Mouse (Mus musculus) testis, postnatal 14 days (tissue): Measurements from ENCODE around the gene Nfatc3.
A peak's percentile ranks its signal among the peaks of the same experiment; 100 is the strongest.

Experiments
- DNase-seq: peaks from one replicate; pipeline ENCODE4 v3.0.0; 2021; ENCODE audit warnings: low spot score

The Nfatc3 gene

GRCm38 (mm10) chr8:106147868-106148565 is 89.4 kb downstream of the Nfatc3 start:
- DNase-seq = peak; percentile 65

GRCm38 (mm10) chr8:106149025-106149424 is 90.4 kb downstream of the Nfatc3 start:
- DNase-seq = no peak

DNA sequence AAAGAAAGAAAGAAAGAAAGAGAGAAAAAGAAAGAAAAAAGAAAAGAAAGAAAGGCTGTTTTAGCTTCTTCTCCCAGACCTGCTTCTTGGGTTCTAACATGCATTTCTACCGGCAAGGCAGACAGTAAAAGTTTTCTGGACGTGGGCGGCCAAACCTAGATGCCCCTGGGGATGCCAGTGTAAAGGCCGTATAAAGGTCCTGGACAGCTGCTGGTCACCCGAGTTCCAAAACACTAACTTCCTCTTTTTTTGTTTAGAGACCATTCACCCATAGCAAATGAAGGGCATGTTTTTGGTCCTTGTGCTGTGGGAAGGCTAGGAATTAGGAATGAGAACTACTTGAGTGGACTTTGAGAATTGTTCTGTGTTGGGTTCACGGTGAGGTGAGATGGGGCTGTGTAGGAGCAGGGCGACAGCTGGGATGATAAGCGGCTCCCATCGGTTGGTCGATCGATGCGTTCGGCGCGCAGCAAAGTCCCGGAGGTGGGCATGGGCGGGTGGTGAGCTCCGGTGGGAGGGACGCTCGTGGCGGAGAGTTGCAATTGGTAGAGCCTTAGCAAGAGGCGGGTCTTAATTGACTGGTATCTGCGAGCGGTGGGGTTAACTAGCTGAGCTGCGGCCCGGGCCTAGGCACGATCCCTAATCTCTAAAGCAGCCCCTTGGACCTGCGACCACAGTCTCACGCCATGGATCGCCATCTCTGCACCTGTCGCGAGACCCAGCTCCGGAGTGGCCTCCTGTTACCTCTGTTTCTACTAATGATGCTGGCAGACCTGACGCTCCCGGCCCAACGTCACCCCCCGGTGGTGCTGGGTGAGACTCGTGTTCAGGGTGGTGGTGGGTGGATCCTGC is 91.4 kb downstream of the Nfatc3 start, which contains the start of gene Pla2g15:
Gene Pla2g15 (plus strand): TSS at position 599 of the 852 bp plus-strand sequence.
- peak; percentile 92 for DNase-seq

GRCm38 (mm10) chr8:106150653-106151000 is 92.0 kb downstream of the Nfatc3 start:
- DNase-seq = no peak

- no peak for DNase-seq
These were observed 92.4 kb downstream of the Nfatc3 start for GRCm38 (mm10) chr8:106151041-106151440.

- no peak for DNase-seq
These were observed 94.2 kb downstream of the Nfatc3 start for GRCm38 (mm10) chr8:106152876-106153275.

DNA sequence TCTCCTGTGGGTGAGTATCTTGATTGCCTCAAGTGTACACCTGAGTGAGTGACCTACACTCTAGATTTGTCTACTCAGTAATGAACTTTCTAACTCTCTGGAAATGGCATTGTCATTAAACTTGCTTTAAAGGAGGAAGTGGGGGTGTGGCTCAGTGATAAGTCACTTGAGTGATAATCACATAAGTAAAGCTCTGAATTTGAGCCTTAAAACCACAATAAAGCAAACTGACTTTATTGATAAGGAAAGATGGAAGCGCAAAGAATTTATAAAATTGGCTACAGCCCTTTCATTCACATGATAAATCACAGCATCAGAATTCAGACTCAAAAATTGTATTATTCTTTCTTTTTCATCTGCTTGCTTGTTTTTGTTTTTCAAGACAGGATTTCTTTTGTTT is 98.8 kb downstream of the Nfatc3 start:
- DNase-seq = no peak

DNA sequence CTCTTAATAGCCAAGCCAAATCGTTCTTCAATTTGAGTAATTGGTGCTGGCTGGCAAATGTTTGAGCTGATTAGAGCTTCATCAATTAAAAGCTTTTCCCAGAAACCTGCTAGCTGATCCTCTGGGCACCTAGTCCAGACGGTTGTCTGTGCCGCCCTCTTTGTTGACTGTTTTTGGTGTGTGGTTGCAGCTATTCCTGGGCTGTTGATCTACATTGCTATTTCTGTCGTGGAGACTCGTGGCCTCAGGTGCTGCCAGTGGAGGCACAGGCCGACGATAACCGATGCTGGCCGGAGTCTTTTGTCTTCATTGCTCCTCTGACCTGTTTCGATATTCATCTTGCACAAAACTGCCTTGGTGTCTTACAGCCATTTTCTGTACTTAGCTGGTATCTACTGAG is 99.7 kb downstream of the Nfatc3 start:
- no peak for DNase-seq

GRCm38 (mm10) chr8:106159876-106160275 is 101.2 kb downstream of the Nfatc3 start:
- DNase-seq = no peak

GRCm38 (mm10) chr8:106163251-106163650 is 104.6 kb downstream of the Nfatc3 start:
- no peak for DNase-seq

DNA sequence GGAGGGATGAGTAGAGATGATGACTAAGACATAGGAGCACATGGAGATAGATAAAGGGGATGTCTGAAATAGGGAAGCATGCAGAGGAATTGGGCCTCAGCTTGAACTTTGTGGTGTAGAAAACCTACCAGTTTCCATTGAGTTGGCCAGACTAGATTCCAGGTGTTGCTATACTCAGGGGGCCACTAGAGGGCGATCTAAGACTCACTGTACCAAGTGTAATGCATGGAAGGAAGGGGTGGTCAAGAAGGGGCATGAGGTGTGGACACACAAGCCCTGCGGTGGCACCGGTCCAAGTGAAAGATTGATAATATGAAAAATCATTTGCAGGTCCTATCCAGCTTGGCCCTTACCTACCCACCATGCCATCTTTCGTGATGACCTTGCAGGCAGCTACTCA is 106.8 kb downstream of the Nfatc3 start:
- DNase-seq = peak; percentile 62

- DNase-seq = peak; percentile 85
These were observed 109.8 kb downstream of the Nfatc3 start, which contains the start of gene Slc7a6 for GRCm38 (mm10) chr8:106168356-106169016. TSS of gene Slc7a6 (plus strand) at chr8:106168857.

DNA sequence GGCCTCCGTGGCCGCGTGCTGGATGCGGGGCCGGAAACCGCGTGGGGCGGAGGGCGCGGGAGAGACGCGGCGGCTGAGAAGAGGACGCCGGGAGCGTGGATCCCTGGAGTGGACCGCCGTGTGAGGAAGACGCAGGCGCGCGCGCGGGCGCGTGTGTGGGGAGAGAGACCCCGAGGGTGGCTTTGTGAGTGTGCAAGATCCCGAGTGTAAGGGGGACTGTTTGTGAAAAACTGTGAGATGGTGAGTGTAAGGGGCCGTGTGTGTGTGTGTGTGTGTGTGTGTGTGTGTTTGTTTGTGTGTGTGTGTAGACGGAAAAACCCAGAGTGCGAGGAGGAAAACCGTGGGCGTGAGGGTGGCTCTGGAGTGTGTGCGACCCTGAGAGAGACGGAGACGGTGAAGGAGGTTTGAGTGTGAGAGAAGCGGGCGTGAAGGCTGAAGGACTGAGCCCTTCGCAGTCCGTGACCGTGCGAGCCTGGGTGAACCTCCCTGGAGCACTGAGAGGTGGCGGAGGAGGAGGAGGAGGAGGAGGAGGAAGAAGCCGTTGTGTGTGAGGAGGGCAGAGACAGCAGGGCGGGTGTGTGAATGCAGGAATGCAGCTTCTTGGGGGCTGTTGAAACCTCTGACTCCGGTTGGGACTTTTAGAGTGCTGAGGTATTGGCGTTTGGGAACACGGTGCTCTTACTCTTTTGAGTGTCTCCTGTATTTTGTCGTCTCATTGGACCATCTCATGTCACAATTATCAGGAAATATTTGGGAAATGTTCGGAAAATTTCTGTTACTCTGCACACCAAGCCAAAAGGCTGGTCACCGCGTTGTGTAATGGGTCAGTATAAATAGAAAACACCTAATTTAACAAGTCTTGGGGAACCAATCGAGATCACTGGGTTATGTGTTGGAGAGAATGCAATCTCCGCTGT is 110.6 kb downstream of the Nfatc3 start:
- peak; percentile 66 for DNase-seq

DNA sequence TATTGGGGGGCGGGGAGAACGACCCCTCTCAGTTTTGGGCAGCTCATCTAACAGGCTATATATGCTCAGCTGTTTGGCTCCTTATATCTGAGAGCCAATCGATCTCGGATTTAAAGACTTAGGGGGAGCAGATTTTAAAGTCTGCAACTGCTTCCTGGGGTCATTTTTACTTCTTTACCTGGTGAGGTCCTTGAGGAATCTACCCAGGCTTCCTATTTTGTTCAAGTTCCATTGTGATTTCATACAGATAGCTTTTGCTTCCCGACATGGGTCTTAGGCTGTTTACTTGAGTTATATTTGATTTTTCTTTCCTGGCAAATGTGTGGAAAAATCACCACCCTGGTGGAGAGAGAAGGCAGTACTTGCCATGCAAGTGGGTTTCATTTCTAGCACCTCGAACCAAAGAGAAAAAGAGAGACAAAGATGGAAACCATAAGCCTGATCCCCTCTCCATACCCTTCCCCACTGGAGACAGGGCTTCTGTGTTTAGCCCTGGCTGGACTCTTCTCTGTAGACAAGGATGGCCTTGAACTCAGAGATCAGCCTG is 111.4 kb downstream of the Nfatc3 start:
- DNase-seq = no peak

GRCm38 (mm10) chr8:106173566-106173965 is 114.9 kb downstream of the Nfatc3 start:
- DNase-seq = no peak

DNA sequence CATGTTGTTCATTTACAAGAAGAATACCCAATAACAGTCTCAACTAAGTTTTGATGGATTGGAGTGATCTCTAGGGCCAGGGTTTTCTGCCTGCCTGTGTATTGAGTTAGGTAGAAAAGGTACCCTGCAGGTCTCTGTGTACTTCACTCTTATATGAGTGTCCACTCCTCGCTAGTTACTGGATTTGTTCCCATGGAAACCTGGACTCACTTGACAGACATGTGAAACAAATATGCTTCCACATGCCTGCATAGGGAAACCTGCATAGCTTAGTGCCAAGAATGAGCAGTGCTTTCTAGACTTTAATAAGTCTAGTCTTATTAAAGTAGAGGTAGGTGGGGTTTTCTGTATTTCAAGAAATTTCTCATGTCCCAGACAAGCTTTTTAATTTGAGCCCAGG is 118.3 kb downstream of the Nfatc3 start:
- no peak for DNase-seq

DNA sequence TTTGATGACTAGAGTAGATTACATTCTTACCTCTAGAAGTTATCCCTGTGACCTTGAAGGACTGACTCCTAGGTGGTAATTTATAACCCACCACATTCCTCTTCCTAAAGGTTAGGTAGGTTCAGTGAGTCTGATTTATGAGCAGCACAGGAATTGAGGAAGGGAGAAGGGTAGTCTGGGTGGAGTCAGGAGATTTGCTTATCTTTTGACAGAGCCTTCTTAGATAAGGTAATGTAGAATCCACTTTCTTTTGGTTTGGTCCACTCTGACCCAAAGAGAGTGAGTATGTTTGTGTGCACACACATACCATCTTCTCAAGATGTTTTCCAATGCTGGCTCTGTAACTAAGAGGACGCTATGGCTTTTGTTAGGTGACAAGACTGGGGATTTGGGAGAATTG is 119.0 kb downstream of the Nfatc3 start:
- no peak for DNase-seq

- no peak for DNase-seq
These were observed 119.8 kb downstream of the Nfatc3 start for GRCm38 (mm10) chr8:106178428-106178827.
